Comparison of ENCODE assay signal across 8 mouse cellular contexts in genomic region chr9:48257741-48258423, GRCm38 (mm10).
DNase-seq lines count a peak whose midpoint lies in the region; ATAC-seq and TF ChIP-seq lines count a peak whose summit lies in the region.

No protein-coding gene starts in this region.

- H3K27ac ChIP-seq in heart, postnatal 0 days (ENCODE audit: low read depth): no peak overlapping the region
- no peak overlapping the region for H3K27ac ChIP-seq in MEL (ENCODE audit: control insufficient read depth, low read depth, low read length)
- H3K27ac ChIP-seq in midbrain, postnatal 0 days (ENCODE audit: low read depth, low read length): no peak overlapping the region

- no peak for TF ChIP-seq POLR2A in MEL (IDR thresholded peaks at IDR 0.05; ENCODE audit: control insufficient read depth in 1 of 2, insufficient read depth in 1 of 2, low read depth in 1 of 2, low read length in 2 of 2, poor library complexity in 1 of 2)

- H3K79me2 ChIP-seq in MEL (ENCODE audit: control insufficient read depth, insufficient read depth, low read length, poor library complexity): no peaks in the 10 kb centered on the region

- peak; percentile 54 for TF ChIP-seq CTCF in heart, postnatal 0 days (IDR thresholded peaks at IDR 0.05; ENCODE audit: low read depth)
- TF ChIP-seq CTCF in MEL (IDR thresholded peaks at IDR 0.05 in 2 of 3, conservative IDR thresholded peaks at IDR 0.05 in 1 of 3; ENCODE audit: control insufficient read depth in 1 of 3, insufficient read depth in 1 of 3, low read depth in 2 of 3, low read length in 3 of 3, poor library complexity in 1 of 3, severe bottlenecking in 1 of 3): peak in 2 of 3 experiments; percentile 4 to 9; a peak in 1 of 6 replicates
- peak; percentile 91 for TF ChIP-seq CTCF in midbrain, postnatal 0 days (IDR thresholded peaks at IDR 0.05)

- no peaks in the 10 kb centered on the region for H3K9me3 ChIP-seq in heart, postnatal 0 days (replicated peaks; ENCODE audit: control insufficient read depth, low read length)
- no peaks in the 10 kb centered on the region for H3K9me3 ChIP-seq in MEL (replicated peaks; ENCODE audit: insufficient read depth, low read length)
- H3K9me3 ChIP-seq in midbrain, postnatal 0 days (ENCODE audit: low read length): no peaks in the 10 kb centered on the region

- WGBS in heart, postnatal 0 days: 35% methylated on average over 12 of the region's 12 CpGs
- 27% methylated on average over 12 of the region's 12 CpGs for WGBS in midbrain, postnatal 0 days

- H3K4me3 ChIP-seq in heart, postnatal 0 days (ENCODE audit: low read depth, low read length): no peak overlapping the region
- H3K4me3 ChIP-seq in MEL (ENCODE audit: control insufficient read depth in 1 of 2, insufficient read depth in 1 of 2, low read depth in 2 of 2, low read length in 2 of 2): no peak overlapping the region
- no peak overlapping the region for H3K4me3 ChIP-seq in midbrain, postnatal 0 days (ENCODE audit: low read depth, low read length)

- no peak overlapping the region for H3K9ac ChIP-seq in heart, postnatal 0 days (replicated peaks; ENCODE audit: low read depth, low read length)
- H3K9ac ChIP-seq in MEL (ENCODE audit: control insufficient read depth, low read depth, low read length, poor library complexity, severe bottlenecking): no peak overlapping the region
- no peak overlapping the region for H3K9ac ChIP-seq in midbrain, postnatal 0 days (replicated peaks; ENCODE audit: low read length, poor library complexity, severe bottlenecking)

- no peak for TF ChIP-seq EP300 in heart, postnatal 0 days (IDR thresholded peaks at IDR 0.05; ENCODE audit: low read depth)
- TF ChIP-seq EP300 in MEL (IDR thresholded peaks at IDR 0.05; ENCODE audit: low read depth in 1 of 2, low read length in 2 of 2): no peak

- no peaks in the 10 kb centered on the region for H3K27me3 ChIP-seq in heart, postnatal 0 days (ENCODE audit: control insufficient read depth, insufficient read depth, low read length)
- no peaks in the 10 kb centered on the region for H3K27me3 ChIP-seq in MEL (ENCODE audit: control insufficient read depth in 1 of 2, insufficient read depth in 2 of 2, low read length in 2 of 2)
- no peaks in the 10 kb centered on the region for H3K27me3 ChIP-seq in midbrain, postnatal 0 days (ENCODE audit: insufficient read depth, low read length)

- H3K4me2 ChIP-seq in heart, postnatal 0 days (ENCODE audit: low read depth, low read length): no peak overlapping the region
- H3K4me2 ChIP-seq in midbrain, postnatal 0 days (ENCODE audit: low read depth, low read length, poor library complexity, severe bottlenecking): no peak overlapping the region

- ATAC-seq in heart, postnatal 0 days (ENCODE audit: insufficient read depth, low read depth): no peak
- ATAC-seq in midbrain, postnatal 0 days (ENCODE audit: low FRiP score): no peak
- ATAC-seq in monocyte, adult 5-6 weeks (replicated peaks; ENCODE audit: insufficient number of reproducible peaks, low FRiP score, low TSS enrichment, poor library complexity, severe bottlenecking): no peak

- no peaks in the 10 kb centered on the region for H3K36me3 ChIP-seq in heart, postnatal 0 days (replicated peaks; ENCODE audit: control insufficient read depth, insufficient read depth, low read length)
- no peaks in the 10 kb centered on the region for H3K36me3 ChIP-seq in MEL (ENCODE audit: control insufficient read depth in 1 of 2, insufficient read depth in 2 of 2, low read length in 2 of 2)
- no peaks in the 10 kb centered on the region for H3K36me3 ChIP-seq in midbrain, postnatal 0 days (ENCODE audit: insufficient read depth, low read length)

- TF ChIP-seq RAD21 in MEL (IDR thresholded peaks at IDR 0.05; ENCODE audit: low read depth, low read length): no peak

- peak; percentile 33 for DNase-seq in heart, postnatal 0 days (ENCODE audit: low spot score)
- no peak for DNase-seq in heart, adult 9 months (ENCODE audit: low spot score in 2 of 2)
- no peak for DNase-seq in MEL (ENCODE audit: low read depth, low spot score)
- peak; percentile 33 for DNase-seq in cerebellum, adult 8-10 months
- DNase-seq in frontal cortex, postnatal 10 days (ENCODE audit: low spot score in 2 of 2): peak; percentile 32 to 65
- peak; percentile 34 for DNase-seq in left cerebral cortex, adult 11 months (ENCODE audit: low spot score)
- peak; percentile 91 for DNase-seq in midbrain, postnatal 0 days (ENCODE audit: low spot score)

- H3K4me1 ChIP-seq in heart, postnatal 0 days (ENCODE audit: control insufficient read depth, insufficient read depth): no peaks in the 10 kb centered on the region
- no peaks in the 10 kb centered on the region for H3K4me1 ChIP-seq in MEL (ENCODE audit: control insufficient read depth in 1 of 2, insufficient read depth in 2 of 2, low read length in 2 of 2)
- H3K4me1 ChIP-seq in midbrain, postnatal 0 days (ENCODE audit: insufficient read depth, low read length): no peaks in the 10 kb centered on the region

TF ChIP-seq in MEL, 35 proteins besides CTCF, POLR2A, EP300 and RAD21:
- no peak for TF ChIP-seq MXI1 (IDR thresholded peaks at IDR 0.05; ENCODE audit: low read depth, low read length)
- TF ChIP-seq HCFC1 (IDR thresholded peaks at IDR 0.05; ENCODE audit: low read depth, low read length): no peak
- TF ChIP-seq CHD2 (IDR thresholded peaks at IDR 0.05; ENCODE audit: low read length): no peak
- TF ChIP-seq POLR2AphosphoS5 (IDR thresholded peaks at IDR 0.05; ENCODE audit: borderline replicate concordance, low read depth, low read length): no peak

Comparison
In these comparisons a context has a peak if more than half of its experiments do, and no peak if none do; other contexts are left out.
1. DNase-seq: peak in heart, postnatal 0 days (single experiment), cerebellum, adult 8-10 months (single experiment), frontal cortex, postnatal 10 days (2 of 2), left cerebral cortex, adult 11 months (single experiment) and midbrain, postnatal 0 days (single experiment); none in heart, adult 9 months (0 of 2) and MEL (single experiment).
2. CTCF ChIP-seq: peak in every context shown above with its lines; median percentile 91 in midbrain, postnatal 0 days; 54 in heart, postnatal 0 days; 6 in MEL.